Mouse (Mus musculus): Measurements from ENCODE around the gene Stk10.
A peak's percentile ranks its signal among the peaks of the same experiment; 100 is the strongest.

Stk10 gene

DNA sequence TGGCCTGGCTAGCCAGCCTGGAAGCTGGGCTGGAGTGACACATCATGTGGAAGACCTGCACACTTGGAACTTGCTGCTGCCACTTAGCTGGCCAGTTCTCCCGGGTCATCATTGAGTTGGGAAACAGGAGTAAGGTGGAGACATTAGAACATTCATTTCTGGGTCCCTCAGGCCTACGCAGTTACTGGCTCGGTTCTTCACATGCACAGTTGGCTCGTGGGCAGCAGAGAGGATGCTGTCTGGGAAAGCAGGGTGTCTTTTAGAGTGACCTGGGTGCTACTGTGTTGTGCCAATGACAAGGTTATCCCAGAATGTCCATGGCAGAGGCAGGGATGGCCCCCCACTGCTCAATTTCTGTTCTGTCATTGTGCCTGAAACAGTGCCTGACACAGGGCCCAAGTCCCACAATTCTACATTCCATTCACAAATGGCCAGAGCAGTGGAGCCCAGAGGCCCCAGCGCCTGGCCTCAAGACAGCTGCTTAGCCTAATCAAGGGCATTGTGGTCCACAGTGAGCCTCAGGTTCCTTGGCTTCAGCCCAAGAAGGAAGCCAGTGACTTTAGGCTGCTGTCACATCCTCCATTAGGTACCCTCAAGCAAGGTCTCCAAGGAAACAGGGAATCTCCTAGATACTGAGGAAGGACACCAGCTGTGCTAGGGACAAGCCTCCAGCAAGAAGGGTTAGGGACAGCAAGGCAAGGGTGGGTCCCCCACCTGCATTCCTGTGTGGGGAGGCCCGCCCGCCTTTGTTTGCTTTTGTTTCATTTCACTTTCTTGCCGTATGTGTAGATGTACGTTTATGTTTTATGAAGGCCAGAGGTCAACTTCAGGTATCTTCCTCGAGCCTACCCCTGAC, 34.1 kb downstream of the Stk10 start:
- no peak for DNase-seq (ENCODE audit: low read depth, low spot score)

DNA sequence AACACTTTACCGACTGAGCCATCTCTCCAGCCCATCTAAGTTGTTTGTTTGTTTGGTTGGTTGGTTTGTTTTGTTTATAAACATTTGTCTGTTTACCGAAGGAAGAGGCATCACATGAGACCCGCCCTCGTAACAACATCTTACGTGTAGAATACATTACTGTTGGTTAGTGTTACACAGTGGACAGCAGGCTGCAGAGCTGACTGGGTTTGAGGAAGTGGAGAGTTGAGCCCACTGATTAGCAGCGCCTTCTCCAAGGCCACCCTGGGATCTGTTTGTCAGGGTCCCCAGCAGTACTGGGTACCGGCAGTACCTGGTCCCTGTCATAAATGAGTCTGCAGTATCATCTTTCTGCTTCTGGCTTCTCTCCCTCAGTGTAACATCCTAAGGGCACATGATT, 35.0 kb downstream of the Stk10 start:
- no peak for DNase-seq (ENCODE audit: low read depth, low spot score)

DNA sequence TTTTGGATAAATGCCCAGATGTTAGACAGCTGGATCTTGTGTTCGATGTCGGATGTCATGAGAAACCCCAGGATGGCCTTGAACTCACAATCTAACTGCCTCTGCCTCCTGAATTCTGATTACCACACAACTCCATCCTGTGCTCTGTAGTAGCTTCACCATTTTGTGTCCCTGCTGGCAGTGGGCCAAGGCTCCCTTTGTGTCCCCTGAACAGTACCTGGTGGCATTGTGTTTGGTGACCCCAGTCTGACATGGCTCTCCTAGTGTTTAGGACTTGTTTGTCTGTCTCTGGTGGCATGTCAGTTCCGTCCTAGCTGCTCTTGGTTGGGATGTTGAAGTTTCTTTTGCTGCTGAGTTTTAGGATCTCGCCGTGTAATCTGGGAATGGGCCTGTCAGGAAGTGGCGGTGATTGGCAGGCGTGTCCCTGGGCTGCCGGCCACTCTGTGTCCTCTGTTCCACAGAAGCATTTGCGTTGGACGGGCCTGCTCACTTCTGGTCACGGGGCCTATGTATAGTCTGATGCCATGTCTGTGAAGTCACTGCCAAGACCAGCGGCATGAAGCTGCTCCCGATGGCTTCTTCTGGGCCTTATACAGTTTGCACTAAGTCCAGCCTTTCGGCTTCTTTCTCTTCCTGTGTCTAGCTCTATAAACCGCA, 35.7 kb downstream of the Stk10 start:
- DNase-seq (ENCODE audit: low read depth, low spot score) = no peak

DNA sequence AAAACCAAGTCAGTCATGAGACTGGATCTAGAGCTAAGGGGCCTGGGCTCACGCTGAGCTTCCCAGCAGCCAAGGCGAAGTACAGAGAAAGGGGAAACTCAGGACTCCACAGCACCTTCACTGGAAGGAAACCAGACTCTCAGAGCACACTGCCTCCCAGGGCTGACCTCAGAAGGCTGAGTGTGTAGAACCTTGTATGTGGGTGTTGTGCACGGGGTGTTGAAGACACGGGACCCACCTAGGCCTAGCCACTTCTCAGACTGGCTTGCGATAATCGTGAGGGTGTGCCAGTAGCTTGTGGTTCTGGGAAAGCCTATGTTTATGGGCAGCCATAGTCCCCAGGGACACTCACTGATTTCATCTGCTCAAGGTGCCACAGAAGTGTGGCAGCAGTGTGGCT, 38.0 kb downstream of the Stk10 start:
- DNase-seq (ENCODE audit: low read depth, low spot score) = no peak

DNA sequence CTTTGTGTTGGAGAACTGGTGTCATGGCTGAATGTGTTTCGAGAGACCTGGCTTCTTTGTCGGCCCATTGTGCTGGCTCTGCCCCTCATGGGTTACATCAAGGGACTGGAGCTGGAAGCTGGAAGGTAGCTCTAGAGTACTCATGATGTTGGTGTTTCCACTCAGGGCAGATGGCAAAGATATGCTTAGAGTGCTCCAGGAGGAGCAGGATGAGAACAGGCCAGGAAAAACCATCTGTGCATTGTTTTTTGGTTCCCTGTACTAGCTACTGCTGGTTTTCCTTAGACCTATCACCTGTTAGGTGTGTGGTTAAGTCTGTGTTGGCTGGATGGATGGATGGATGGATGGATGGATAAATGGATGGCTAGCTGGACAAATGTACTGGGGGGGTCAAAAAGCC, 40.6 kb downstream of the Stk10 start:
- DNase-seq (ENCODE audit: low read depth, low spot score) = peak; percentile 87

DNA sequence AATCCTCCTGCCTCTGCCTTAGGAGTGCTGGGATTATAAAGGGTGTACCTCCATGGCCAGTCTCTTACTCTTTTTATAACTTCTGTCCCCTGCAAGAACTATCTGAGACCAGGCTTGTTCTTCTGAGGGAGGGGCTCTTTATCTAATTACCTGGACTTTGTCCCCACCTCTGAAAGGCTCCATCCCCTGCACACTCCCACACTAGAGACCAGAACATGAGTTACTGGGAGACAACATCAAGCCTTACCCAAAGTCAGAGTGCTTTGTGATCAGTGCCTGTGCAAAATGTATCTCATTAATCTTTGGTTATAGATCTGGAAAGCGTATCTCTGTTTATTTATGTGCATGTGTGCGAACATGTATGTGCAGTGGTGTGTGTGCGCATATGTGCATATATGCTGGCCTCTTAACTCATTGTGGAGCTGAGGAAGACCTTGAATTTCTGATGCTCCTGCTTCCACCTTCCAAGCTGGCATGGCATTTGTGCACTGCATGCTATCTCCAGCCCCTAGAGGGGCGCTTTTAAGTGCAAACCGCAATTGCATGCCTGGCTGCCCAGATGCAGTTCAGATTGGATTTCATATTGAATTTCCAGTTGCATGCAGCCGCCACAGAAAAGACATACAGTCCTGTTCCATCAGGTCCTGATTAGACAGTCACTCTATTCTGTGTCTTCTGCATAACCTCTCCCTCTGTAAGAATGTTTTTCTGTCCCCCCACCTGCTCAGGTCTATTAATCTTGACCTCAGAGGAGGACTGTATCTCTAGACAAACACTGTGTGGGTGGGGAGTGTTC, 43.1 kb downstream of the Stk10 start:
- DNase-seq (ENCODE audit: low read depth, low spot score) = no peak

DNA sequence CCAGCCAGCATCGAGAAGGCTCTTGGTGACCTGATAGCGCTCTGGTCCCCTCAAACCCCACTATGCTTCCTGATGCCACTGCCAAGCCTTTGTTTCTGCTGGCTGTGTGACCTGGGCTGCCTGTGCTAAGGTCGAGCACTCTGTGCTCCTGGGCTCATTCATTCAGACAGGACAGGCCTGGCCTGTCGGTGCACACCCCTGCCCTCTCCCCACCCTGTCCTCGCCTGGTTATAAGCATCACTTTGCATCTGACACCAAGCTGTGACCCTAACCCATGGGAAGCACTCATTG, 43.6 kb downstream of the Stk10 start:
- DNase-seq (ENCODE audit: low read depth, low spot score) = no peak

DNA sequence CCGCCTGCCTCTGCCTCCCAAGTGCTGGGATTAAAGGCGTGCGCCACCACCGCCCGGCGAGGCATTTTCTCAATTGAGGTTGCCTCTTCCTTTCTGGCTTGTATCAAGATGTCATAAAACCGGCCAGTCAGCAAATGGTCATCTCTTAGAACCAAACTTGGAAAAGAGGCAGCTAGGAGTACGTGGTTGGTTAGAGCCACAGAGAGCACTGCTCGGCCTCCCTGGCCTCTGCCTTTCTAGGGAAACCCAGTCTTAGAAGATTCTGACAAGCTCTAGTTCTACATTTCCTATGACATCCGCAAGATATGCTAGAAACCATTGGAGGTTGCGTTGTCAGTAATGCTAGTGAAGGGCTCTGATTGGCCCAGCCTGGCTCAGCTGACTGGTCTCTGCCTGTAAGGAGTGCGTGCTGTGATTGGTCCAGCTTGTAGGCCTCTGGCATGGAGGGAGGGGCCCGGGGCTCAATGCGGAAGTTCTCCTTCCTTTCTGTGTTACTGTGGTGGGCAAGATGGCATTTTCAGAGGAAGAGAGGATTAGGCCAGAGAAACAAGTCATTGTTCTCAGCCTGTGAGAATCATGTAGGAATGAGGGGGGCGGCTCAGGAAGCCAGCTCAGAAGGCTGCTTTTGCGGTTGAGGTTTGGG, 47.3 kb downstream of the Stk10 start:
- peak; percentile 56 for DNase-seq (ENCODE audit: low read depth, low spot score)

DNA sequence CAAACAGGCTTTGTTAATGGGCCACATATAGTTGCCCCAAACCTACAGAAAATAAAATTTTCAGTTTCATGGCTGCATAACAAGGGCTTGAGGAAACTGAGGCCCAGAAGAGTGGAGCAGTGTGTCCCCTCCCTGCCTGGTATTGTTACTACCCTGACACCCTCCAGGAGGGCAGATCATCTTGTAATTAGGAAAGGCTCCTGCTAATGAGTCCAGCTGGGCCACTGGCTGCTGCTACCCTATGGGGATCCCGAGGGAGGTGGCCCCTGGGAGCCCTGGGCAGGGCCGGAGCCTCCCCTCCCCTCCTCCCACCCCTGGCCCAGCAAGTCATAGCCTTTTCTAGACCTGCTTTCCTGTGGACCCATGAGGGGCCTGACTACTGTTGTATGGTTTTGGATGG, 47.9 kb downstream of the Stk10 start:
- DNase-seq (ENCODE audit: low read depth, low spot score) = no peak

DNA sequence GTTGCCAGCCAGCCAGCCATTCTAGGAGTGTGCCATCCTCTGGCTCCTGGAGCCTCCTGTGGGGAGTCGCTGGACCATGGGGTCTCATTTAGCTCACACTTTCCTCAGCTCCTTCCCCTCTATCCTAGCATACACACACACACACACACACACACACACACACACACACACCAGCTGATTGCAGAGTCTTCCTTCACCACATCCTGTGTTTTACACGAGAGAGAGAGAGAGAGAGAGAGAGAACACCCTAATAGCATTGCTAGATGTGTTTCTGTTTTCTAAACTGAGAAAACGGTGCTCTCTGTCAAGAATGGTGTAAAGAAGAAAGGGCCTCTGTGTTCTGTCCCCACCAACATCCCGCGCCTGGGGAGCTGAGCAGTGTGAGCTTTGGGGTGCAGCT, 49.7 kb downstream of the Stk10 start:
- no peak for DNase-seq (ENCODE audit: low read depth, low spot score)

DNA sequence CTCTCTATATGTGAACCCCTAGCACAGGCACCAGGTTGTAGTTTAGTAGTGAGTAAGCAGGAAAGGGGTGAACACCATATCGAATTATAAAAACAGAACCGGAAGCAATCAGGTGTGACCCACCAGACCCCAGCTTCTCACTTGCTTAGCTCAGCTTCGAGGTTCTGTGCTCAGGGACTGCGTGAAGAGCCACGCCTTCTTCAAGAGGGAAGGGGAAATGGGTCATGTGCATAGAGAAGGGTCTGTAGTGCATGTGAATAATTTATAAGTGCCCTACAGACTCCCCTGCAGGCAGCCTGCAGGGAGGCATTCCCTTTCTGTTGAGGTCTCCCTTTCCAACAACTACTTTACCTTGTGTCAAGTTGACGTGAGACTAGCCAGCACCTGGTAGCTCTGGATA, 52.9 kb downstream of the Stk10 start:
- DNase-seq (ENCODE audit: low read depth, low spot score) = no peak

DNA sequence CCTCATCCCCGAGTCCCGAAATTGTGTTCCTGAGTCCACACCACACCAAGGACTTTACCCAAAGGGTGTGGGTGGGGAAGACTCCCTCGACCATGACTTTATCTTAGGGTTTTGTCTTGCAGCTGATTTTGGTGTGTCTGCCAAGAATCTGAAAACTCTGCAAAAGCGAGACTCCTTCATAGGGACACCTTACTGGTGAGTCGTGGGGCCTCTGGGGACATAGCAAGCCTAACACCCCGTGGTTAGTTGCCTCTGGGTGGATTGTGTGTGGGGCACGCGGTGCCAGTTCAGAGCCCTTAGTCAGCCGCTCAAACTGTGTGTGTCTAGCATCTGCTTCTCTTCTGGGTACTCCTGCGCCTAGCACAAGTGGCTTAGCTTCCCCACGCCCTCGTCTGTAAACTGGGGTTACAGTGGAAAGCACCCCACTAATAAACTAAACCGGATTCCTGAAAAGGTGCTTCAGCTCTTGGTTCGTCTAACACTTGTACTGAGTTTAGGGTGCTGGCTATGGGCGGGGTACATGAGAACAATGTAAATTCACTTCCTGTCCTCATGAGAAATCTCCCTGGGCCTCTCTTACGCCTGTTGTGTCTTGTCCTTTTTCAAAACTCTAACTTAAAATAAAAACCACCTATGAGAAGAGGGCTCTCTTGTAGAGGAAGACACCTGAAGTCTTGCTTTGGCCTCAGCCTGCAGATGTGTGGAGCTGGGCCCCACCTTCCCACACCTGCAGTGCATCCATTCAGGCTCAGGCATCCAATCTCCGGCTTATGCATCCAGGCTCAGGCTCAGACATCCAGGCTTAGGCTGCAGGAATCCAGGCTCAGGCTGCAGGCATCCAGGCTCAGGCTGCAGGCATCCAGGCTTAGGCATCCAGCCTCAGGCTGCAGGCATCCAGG, 54.3 kb downstream of the Stk10 start:
- DNase-seq (ENCODE audit: low read depth, low spot score) = no peak

DNA sequence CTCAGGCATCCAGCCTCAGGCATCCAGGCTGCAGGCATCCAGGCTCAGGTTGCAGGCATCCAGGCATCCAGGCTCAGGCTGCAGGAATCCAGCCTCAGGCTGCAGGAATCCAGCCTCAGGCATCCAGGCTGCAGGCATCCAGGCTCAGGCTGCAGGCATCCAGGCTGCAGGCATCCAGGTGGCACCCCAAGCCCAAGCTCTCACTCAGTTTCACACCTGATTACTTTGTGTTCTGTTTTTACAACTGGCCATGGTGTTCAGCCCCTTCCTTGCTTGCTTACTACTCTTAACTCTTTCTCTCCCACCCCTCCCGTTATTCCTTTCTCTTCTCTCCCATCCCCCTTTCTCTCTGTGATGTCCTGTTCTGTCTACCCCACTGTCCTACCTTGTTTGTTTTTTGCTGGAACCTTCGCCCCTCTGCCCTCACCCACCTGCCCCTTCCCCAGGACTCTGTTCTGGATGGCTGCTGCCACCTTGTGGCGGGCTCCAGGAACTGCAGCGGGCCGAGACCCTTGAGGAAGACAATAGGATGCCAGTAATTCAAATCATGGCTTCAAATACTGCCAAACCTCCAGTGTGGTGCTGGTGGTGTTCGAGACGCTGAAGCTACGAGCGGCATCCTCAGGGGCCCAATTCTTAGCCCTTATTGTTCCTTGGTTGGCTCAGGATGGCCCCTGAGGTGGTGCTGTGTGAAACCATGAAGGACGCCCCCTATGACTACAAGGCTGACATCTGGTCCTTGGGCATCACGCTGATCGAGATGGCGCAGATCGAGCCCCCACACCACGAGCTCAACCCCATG, 55.2 kb downstream of the Stk10 start:
- DNase-seq (ENCODE audit: low read depth, low spot score) = peak; percentile 71

DNA sequence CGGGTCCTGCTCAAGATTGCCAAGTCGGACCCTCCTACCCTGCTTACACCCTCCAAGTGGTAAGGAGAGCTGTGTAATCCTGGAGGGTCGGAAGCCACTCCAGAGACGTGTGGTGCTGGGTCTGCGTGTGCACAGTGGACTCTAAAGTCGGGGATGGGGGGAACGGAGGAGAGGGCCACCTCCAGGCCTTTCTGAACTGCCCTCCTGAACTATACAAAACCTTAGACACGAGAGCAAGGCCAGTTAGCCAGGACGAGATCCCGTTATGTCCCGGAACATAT, 55.7 kb downstream of the Stk10 start:
- DNase-seq (ENCODE audit: low read depth, low spot score) = no peak

DNA sequence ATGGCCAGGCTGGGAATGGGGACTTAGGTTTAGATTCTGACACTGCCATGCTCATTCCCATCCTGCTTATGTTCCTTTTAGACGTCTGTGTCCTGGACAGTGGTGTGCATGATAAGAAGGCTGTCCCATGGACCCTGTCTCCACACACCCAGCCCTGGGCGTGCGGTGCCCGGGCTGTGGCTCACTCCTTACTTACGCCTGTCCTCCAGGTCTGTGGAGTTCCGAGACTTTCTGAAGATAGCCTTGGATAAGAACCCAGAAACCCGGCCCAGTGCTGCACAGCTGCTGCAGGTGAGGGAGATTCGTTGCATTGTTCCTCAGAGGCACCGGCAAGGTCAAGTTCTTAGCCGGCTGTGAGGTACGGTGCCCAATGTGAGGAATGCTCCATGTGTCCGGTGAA, 56.1 kb downstream of the Stk10 start:
- no peak for DNase-seq (ENCODE audit: low read depth, low spot score)

DNA sequence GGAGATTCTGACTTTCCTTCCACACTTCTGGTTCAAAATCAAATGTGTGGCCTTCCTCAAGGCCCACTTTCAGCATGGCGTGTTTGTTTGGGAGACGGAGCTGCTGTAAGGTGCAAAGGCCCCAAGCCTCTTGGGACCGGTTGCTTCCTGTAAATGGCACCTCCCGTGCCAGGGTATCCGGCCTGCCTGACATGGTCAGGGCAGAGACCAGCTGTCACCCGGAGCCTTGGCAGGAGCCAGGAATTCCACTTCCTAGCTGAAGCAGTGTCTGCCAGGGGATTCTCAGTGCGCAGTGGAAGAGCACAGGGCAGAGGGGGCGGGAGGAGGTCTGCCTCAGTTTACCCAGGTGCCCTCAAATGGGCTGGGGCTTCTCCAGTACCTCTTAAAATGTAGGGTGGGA, 56.7 kb downstream of the Stk10 start:
- peak; percentile 93 for DNase-seq (ENCODE audit: low read depth, low spot score)

DNA sequence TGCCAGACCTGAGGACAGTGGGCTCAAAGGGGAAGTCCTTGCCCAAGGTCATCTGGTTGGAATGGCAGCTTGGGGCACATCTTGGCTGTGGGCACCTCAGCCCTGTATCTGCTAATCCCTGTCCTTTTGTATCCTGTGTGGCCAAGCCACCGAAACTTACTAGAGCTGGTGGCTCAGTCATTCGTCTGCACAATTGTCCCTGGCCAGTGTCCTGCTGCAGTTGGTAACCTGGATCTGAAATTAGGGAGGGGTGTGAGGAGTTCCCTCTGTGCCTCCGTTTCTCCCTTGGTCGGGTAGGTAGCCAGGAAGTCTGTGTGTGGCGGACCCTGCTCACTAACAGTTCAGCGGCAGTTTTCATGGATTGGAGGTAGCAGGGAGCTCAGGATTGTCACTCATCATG, 57.1 kb downstream of the Stk10 start:
- no peak for DNase-seq (ENCODE audit: low read depth, low spot score)

DNA sequence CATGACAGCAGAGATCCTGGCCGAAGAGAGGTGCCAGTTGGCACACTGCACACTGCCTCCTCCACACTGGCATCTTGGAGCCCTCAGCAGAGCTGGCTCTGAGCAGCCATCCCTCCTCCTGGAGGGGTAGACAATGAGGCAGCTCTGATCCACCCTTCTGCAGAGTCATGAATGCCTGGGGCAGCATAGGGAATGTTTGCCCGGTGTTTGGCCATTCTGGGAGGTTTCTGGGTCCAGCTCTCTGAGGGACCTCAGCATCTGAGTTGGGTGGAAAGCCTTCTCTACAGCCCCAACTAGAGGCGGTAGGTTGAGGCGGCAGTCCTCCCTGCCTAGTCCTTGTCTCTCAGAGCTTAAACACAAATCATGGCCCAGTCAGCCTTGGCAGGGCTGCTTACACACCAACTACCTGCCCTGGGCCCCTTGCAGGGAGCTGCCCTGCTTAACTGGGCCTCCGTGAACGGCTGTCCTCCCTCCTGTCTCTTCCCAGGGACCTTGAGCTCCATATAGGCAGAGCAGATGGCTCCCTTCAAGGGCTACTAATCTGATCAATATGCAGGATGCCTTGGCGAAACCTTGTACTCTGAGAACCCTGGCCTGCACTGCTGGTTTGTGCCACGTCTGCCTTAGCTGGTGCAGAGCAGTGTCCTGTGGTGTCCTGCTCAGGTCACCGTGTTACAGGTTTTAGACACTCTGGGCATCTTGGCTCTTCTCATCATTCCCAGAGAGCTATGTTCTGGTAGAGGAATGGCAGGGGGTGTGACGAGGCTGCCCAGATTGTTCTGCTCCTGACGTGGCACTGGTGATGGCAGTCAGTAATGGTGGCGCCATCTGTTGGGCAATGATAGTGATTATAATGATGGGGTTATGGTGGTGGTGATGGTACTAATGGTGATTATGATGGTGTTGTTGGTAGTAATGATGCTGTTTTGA, 59.1 kb downstream of the Stk10 start:
- peak; percentile 99 for DNase-seq (ENCODE audit: low read depth, low spot score)

DNA sequence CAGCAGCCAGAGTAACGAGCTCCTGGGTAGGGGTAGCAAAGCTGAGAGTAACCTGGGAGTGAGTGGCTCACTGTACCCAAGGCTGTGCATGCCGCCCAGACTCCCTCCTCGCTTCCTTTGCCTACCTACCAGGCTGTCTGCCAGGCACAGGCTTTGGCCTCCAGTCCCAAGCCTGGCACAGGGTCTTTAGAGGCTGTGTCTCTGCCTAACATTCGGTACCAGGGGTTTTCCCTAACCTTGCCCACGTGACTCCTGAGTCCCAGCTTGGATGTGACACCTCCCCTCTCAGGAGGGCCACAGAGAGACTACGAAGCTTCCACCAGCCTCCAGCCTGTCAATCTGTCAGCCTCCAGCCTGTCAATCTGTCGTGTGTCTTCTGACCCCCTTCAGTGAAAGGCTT, 60.0 kb downstream of the Stk10 start:
- DNase-seq (ENCODE audit: low read depth, low spot score) = peak; percentile 47

DNA sequence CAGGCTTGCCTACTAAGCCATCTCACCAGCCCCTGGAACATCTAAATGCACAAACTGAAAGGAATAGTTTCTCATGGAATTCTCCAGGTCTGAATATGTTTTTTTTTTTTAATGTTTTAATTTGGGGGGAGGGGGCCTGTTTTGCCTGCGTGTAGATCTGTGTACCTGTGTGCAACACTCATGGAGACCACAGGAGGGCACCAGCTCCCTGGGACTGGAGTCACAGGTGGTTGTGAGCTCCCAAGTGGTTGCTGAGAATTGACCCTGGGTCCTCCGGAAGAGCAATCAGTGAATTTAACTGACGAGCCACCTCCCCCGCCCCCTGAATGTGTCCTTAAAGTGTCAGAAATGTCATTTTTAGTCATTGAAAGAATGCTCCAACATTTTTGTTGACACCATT, 61.0 kb downstream of the Stk10 start:
- no peak for DNase-seq (ENCODE audit: low read depth, low spot score)

Data from brain, adult 2 months (tissue).